Mouse (Mus musculus): ENCODE measurements around the gene Gm49325. TPM values are rescaled to one million over a fixed set of nuclear protein-coding genes. Genes with fewer than 3 reads are reported as not detected.

Gene Gm49325
- 5.1 TPM in 1 of 2 replicates, not detected in the other for polyA plus RNA-seq (2016; fragmentation: Nextera tagmentation; extraction: Ambion mirVana)

GRCm38 (mm10) chr10:77605908-77606826, at the start of gene Gm49325, which contains the start of gene Sumo3:
Gene Gm49325 (plus strand): TSS chr10:77606197.
Gene Sumo3 (plus strand): TSS chr10:77606097.
- peak; percentile 86 for ATAC-seq
- WGBS (ENCODE audit: insufficient replicate concordance), result 1% methylated on average over 89 of the region's 119 CpGs
- peak within 1 kb of the TSS; percentile 98 for H3K27ac ChIP-seq
- peak within 1 kb of the TSS; percentile 87 for H3K9ac ChIP-seq
- H3K9me3 ChIP-seq (replicated peaks), result peaks cover 5% of the 10 kb centered on the region; the same call in 1 of the 2 replicates
- H3K4me3 ChIP-seq, result peak within 1 kb of the TSS; percentile 76
- H3K36me3 ChIP-seq, result peaks cover 36% of the 10 kb centered on the region
- H3K27me3 ChIP-seq (replicated peaks), result no peaks in the 10 kb centered on the region
- H3K4me2 ChIP-seq, result peak within 1 kb of the TSS; percentile 95
- peaks cover 43% of the 10 kb centered on the region for H3K4me1 ChIP-seq

GRCm38 (mm10) chr10:77556631-77557030, 49.4 kb upstream of the Gm49325 start:
- Histone ChIP-seq H3K4me3 (no peak overlapping the region), H3K9me3 (replicated peaks) (no peaks in the 10 kb centered on the region), H3K9ac (no peak overlapping the region), H3K4me2 (no peak overlapping the region), H3K27ac (no peak overlapping the region), H3K4me1 (peaks cover 14% of the 10 kb centered on the region), H3K36me3 (no peaks in the 10 kb centered on the region), H3K27me3 (replicated peaks) (no peaks in the 10 kb centered on the region)
- WGBS (ENCODE audit: insufficient replicate concordance), result 76% methylated on average over 7 of the region's 7 CpGs
- ATAC-seq, result no peak

GRCm38 (mm10) chr10:77557641-77558040, 48.4 kb upstream of the Gm49325 start:
- no peaks in the 10 kb centered on the region for H3K27me3 ChIP-seq (replicated peaks)
- no peaks in the 10 kb centered on the region for H3K9me3 ChIP-seq (replicated peaks)
- peaks cover 18% of the 10 kb centered on the region for H3K4me1 ChIP-seq
- no peaks in the 10 kb centered on the region for H3K36me3 ChIP-seq
- 81% methylated on average over 4 of the region's 4 CpGs for WGBS (ENCODE audit: insufficient replicate concordance)
- no peak overlapping the region for H3K4me3 ChIP-seq
- no peak overlapping the region for H3K4me2 ChIP-seq
- H3K27ac ChIP-seq, result no peak overlapping the region
- H3K9ac ChIP-seq, result no peak overlapping the region
- ATAC-seq, result no peak

- no peaks in the 10 kb centered on the region for H3K27me3 ChIP-seq (replicated peaks)
- no peak for ATAC-seq
- H3K36me3 ChIP-seq, result no peaks in the 10 kb centered on the region
- 79% methylated on average over 11 of the region's 11 CpGs for WGBS (ENCODE audit: insufficient replicate concordance)
- no peaks in the 10 kb centered on the region for H3K9me3 ChIP-seq (replicated peaks)
- peaks cover 18% of the 10 kb centered on the region for H3K4me1 ChIP-seq
- H3K4me3 ChIP-seq, result no peak overlapping the region
- H3K9ac ChIP-seq, result no peak overlapping the region
- no peak overlapping the region for H3K4me2 ChIP-seq
- no peak overlapping the region for H3K27ac ChIP-seq
These were observed 45.9 kb upstream of the Gm49325 start for GRCm38 (mm10) chr10:77560090-77560489.

GRCm38 (mm10) chr10:77560830-77561229, 45.2 kb upstream of the Gm49325 start:
- peaks cover 18% of the 10 kb centered on the region for H3K4me1 ChIP-seq
- no peaks in the 10 kb centered on the region for H3K36me3 ChIP-seq
- H3K4me3 ChIP-seq, result no peak overlapping the region
- WGBS (ENCODE audit: insufficient replicate concordance), result 64% methylated on average over 9 of the region's 9 CpGs
- peak; percentile 55 for ATAC-seq
- no peak overlapping the region for H3K9ac ChIP-seq
- no peak overlapping the region for H3K4me2 ChIP-seq
- H3K27me3 ChIP-seq (replicated peaks), result no peaks in the 10 kb centered on the region
- H3K27ac ChIP-seq, result 0 out of 2 replicates have a peak overlapping the region, but pooled peaks have one; percentile 12
- no peaks in the 10 kb centered on the region for H3K9me3 ChIP-seq (replicated peaks)

- Histone ChIP-seq H3K27ac (0 out of 2 replicates have a peak overlapping the region, but pooled peaks have one; percentile 12), H3K4me2 (no peak overlapping the region), H3K9ac (no peak overlapping the region), H3K9me3 (replicated peaks) (no peaks in the 10 kb centered on the region), H3K36me3 (no peaks in the 10 kb centered on the region), H3K4me1 (peaks cover 18% of the 10 kb centered on the region), H3K27me3 (replicated peaks) (no peaks in the 10 kb centered on the region), H3K4me3 (no peak overlapping the region)
- ATAC-seq, result peak; percentile 64
- WGBS (ENCODE audit: insufficient replicate concordance), result 42% methylated on average over 2 of the region's 2 CpGs
These were observed 44.5 kb upstream of the Gm49325 start for GRCm38 (mm10) chr10:77561508-77561907.

- 57% methylated on average over 8 of the region's 8 CpGs for WGBS (ENCODE audit: insufficient replicate concordance)
- H3K4me3 ChIP-seq, result no peak overlapping the region
- no peaks in the 10 kb centered on the region for H3K27me3 ChIP-seq (replicated peaks)
- H3K4me1 ChIP-seq, result peaks cover 35% of the 10 kb centered on the region
- H3K27ac ChIP-seq, result no peak overlapping the region
- H3K4me2 ChIP-seq, result no peak overlapping the region
- H3K9me3 ChIP-seq (replicated peaks), result no peaks in the 10 kb centered on the region
- no peaks in the 10 kb centered on the region for H3K36me3 ChIP-seq
- H3K9ac ChIP-seq, result no peak overlapping the region
- no peak for ATAC-seq
These were observed 41.0 kb upstream of the Gm49325 start for GRCm38 (mm10) chr10:77565005-77565404.

- peak; percentile 29; the same call in 1 of the 2 replicates for ATAC-seq
- H3K4me2 ChIP-seq, result no peak overlapping the region
- H3K27ac ChIP-seq, result no peak overlapping the region
These were observed 39.3 kb upstream of the Gm49325 start for GRCm38 (mm10) chr10:77566651-77567050.

GRCm38 (mm10) chr10:77569481-77569880, 36.5 kb upstream of the Gm49325 start:
- Histone ChIP-seq H3K27me3 (replicated peaks) (peaks cover 7% of the 10 kb centered on the region; the same call in 1 of the 2 replicates), H3K9ac (no peak overlapping the region), H3K36me3 (no peaks in the 10 kb centered on the region), H3K4me2 (no peak overlapping the region), H3K9me3 (replicated peaks) (no peaks in the 10 kb centered on the region), H3K27ac (no peak overlapping the region), H3K4me3 (no peak overlapping the region), H3K4me1 (peaks cover 20% of the 10 kb centered on the region)
- ATAC-seq, result no peak
- 40% methylated on average over 7 of the region's 7 CpGs for WGBS (ENCODE audit: insufficient replicate concordance)

More at GRCm38 (mm10) chr10:77566651-77567050, 39.3 kb upstream of the Gm49325 start:
- no peak overlapping the region for H3K9ac ChIP-seq
- no peak overlapping the region for H3K4me3 ChIP-seq
- H3K9me3 ChIP-seq (replicated peaks), result no peaks in the 10 kb centered on the region
- H3K4me1 ChIP-seq, result peaks cover 21% of the 10 kb centered on the region
- no peaks in the 10 kb centered on the region for H3K36me3 ChIP-seq
- 26% methylated on average over 8 of the region's 8 CpGs for WGBS (ENCODE audit: insufficient replicate concordance)
- no peaks in the 10 kb centered on the region for H3K27me3 ChIP-seq (replicated peaks)

GRCm38 (mm10) chr10:77569973-77570658, 35.9 kb upstream of the Gm49325 start:
- H3K4me2 ChIP-seq, result no peak overlapping the region
- H3K4me1 ChIP-seq, result peaks cover 20% of the 10 kb centered on the region
- no peaks in the 10 kb centered on the region for H3K9me3 ChIP-seq (replicated peaks)
- no peaks in the 10 kb centered on the region for H3K36me3 ChIP-seq
- no peak overlapping the region for H3K9ac ChIP-seq
- no peak for ATAC-seq
- no peak overlapping the region for H3K27ac ChIP-seq
- H3K27me3 ChIP-seq (replicated peaks), result peaks cover 7% of the 10 kb centered on the region; the same call in 1 of the 2 replicates
- 44% methylated on average over 6 of the region's 6 CpGs for WGBS (ENCODE audit: insufficient replicate concordance)
- no peak overlapping the region for H3K4me3 ChIP-seq

GRCm38 (mm10) chr10:77572225-77572624, 33.8 kb upstream of the Gm49325 start:
- Histone ChIP-seq H3K9ac (no peak overlapping the region), H3K4me2 (no peak overlapping the region), H3K27me3 (replicated peaks) (peaks cover 7% of the 10 kb centered on the region; the same call in 1 of the 2 replicates), H3K27ac (no peak overlapping the region), H3K4me1 (peaks cover 20% of the 10 kb centered on the region), H3K36me3 (no peaks in the 10 kb centered on the region), H3K4me3 (no peak overlapping the region), H3K9me3 (replicated peaks) (no peaks in the 10 kb centered on the region)
- 23% methylated on average over 3 of the region's 3 CpGs for WGBS (ENCODE audit: insufficient replicate concordance)
- ATAC-seq, result no peak

GRCm38 (mm10) chr10:77573162-77573561, 32.8 kb upstream of the Gm49325 start:
- Histone ChIP-seq H3K4me1 (peaks cover 16% of the 10 kb centered on the region), H3K36me3 (no peaks in the 10 kb centered on the region), H3K4me3 (no peak overlapping the region), H3K4me2 (no peak overlapping the region), H3K9ac (no peak overlapping the region), H3K27ac (no peak overlapping the region), H3K27me3 (replicated peaks) (peaks cover 7% of the 10 kb centered on the region; the same call in 1 of the 2 replicates), H3K9me3 (replicated peaks) (no peaks in the 10 kb centered on the region)
- no peak for ATAC-seq
- 49% methylated on average over 1 of the region's 1 CpGs for WGBS (ENCODE audit: insufficient replicate concordance)
